Mouse (Mus musculus) embryonic facial prominence, embryonic 13.5 days (tissue): ENCODE measurements around the gene Sgta. TPM values are rescaled to one million over a fixed set of nuclear protein-coding genes. Genes with fewer than 3 reads are reported as not detected.

Experiments
- ATAC-seq: fragments of 200-750 bp; cut with Nextera tagmentation; 2 replicates; pipeline ENCODE4 v1.8.0; 2017; ENCODE audit warnings: low read depth; ENCODE audit not compliant: insufficient number of reproducible peaks, insufficient read depth, low FRiP score, low TSS enrichment
- H3K27ac ChIP-seq: fragments of 300-500 bp; sonication (generic); 2 replicates; pipeline ENCODE4 v1.5.1; 2015; ENCODE audit warnings: moderate library complexity, mild to moderate bottlenecking, inconsistent platforms
- H3K27me3 ChIP-seq: fragments of 300-500 bp; sonication (generic); 2 replicates; pipeline ENCODE4 v1.6.1; 2015; ENCODE audit warnings: mild to moderate bottlenecking, inconsistent platforms
- H3K36me3 ChIP-seq: fragments of 300-500 bp; sonication (generic); 2 replicates; pipeline ENCODE4 v1.6.1; 2015; ENCODE audit warnings: mild to moderate bottlenecking, inconsistent platforms
- H3K4me1 ChIP-seq: fragments of 300-500 bp; sonication (generic); 2 replicates; pipeline ENCODE4 v1.6.1; 2015; ENCODE audit warnings: inconsistent platforms
- H3K4me2 ChIP-seq: fragments of 300-500 bp; sonication (generic); 2 replicates; pipeline ENCODE4 v1.6.1; 2015; ENCODE audit warnings: moderate library complexity, mild to moderate bottlenecking, inconsistent platforms
- H3K4me3 ChIP-seq: fragments of 300-500 bp; sonication (generic); 2 replicates; pipeline ENCODE4 v1.5.1; 2015; ENCODE audit warnings: mild to moderate bottlenecking, inconsistent platforms
- H3K9ac ChIP-seq: fragments of 300-500 bp; sonication (generic); 2 replicates; pipeline ENCODE4 v1.6.1; 2015; ENCODE audit warnings: mild to moderate bottlenecking, inconsistent platforms
- H3K9me3 ChIP-seq: fragments of 300-500 bp; sonication (generic); 2 replicates; pipeline ENCODE4 v1.6.1; 2016; ENCODE audit warnings: inconsistent platforms
- WGBS: fragments of 180-500 bp; shearing (Covaris S2); methylation state at CpG from one replicate; pipeline ENCODE4 v1.1.7; 2015; ENCODE audit warnings: mixed read lengths; 5-methylcytosine and 5-hydroxymethylcytosine counted together
- polyA plus RNA-seq: library from polyadenylated mRNA; unstranded; fragments of >200 nt; fragmentation: Nextera tagmentation; extraction: Ambion mirVana; gene quantifications from 2 replicates; pipeline ENCODE4 v1.2.1, GENCODE M21; 2015

The Sgta gene
- polyA plus RNA-seq, 1 experiment from 2014 or later: 218 TPM

DNA sequence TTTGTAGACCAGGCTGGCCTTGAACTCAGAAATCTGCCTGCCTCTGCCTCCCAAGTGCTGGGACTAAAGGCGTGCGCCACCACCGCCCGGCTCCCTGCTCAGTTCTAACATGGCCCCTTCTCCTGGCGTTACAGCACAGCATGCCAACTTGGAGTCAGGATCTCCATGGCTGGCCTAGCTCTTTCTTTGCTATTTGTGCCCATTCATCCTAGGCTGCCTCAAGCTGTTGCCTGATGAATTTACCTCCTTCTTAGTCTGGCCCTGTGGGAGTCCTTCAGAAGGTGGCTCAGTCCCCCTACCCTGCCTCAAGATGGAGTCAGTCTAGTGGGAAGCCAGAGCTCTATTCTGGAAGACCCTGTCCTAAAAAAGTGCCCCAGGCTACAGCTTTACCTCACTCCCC lies 33.1 kb downstream of the Sgta start:
- Histone ChIP-seq H3K27ac (no peak overlapping the region), H3K27me3 (peaks cover 45% of the 10 kb centered on the region), H3K4me1 (peaks cover 3% of the 10 kb centered on the region; the same call in 1 of the 2 replicates), H3K4me2 (no peak overlapping the region), H3K36me3 (peaks cover 23% of the 10 kb centered on the region), H3K9me3 (peaks cover 4% of the 10 kb centered on the region; the same call in 1 of the 2 replicates), H3K9ac (no peak overlapping the region), H3K4me3 (no peak overlapping the region)
- 92% methylated on average over 5 of the region's 5 CpGs for WGBS
- ATAC-seq: no peak

DNA sequence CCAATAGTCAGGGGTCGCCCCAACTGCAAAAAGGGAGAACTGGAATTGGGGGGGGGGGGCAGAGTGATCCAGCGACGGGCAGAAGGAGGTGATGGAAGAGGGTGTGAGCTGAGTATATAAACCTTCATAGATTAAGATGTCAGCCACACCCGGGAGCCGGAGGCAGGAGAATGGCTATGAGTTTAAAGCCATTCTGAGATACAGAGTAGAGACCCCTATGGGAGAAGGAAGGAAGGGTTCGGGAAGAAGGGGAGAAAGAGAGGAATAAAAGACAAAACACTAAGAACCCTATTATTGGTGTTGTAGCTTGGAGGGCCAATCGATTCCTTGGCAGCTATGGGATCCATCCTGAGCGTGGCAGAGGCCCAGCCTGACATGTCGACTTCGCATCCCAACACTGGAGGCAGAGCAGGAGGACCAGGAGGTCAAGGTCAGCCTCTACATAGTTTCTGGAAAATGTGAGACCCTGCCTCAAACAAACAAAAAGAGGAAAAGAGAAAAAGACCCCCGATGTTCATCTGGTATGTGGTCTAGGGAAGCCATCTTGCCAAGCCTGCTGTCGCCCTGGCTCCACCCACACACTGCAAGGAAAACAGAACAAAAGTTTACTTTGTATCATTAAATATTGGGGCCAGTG lies 34.2 kb downstream of the Sgta start, which contains the start of gene Diras1:
Gene Diras1 (minus strand): TSS at position 24 of the 637 bp plus-strand sequence.
- H3K9ac ChIP-seq: peak within 1 kb of the TSS; percentile 36; the same call in 1 of the 2 replicates
- no peak within 1 kb of the TSS for H3K27ac ChIP-seq
- peaks cover 14% of the 10 kb centered on the region for H3K36me3 ChIP-seq
- H3K4me2 ChIP-seq: peak within 1 kb of the TSS; percentile 61
- no peak for ATAC-seq
- peaks cover 3% of the 10 kb centered on the region; the same call in 1 of the 2 replicates for H3K4me1 ChIP-seq
- peaks cover 4% of the 10 kb centered on the region; the same call in 1 of the 2 replicates for H3K9me3 ChIP-seq
- 48% methylated on average over 12 of the region's 12 CpGs for WGBS
- H3K4me3 ChIP-seq: peak within 1 kb of the TSS; percentile 37
- H3K27me3 ChIP-seq: peaks cover 56% of the 10 kb centered on the region

DNA sequence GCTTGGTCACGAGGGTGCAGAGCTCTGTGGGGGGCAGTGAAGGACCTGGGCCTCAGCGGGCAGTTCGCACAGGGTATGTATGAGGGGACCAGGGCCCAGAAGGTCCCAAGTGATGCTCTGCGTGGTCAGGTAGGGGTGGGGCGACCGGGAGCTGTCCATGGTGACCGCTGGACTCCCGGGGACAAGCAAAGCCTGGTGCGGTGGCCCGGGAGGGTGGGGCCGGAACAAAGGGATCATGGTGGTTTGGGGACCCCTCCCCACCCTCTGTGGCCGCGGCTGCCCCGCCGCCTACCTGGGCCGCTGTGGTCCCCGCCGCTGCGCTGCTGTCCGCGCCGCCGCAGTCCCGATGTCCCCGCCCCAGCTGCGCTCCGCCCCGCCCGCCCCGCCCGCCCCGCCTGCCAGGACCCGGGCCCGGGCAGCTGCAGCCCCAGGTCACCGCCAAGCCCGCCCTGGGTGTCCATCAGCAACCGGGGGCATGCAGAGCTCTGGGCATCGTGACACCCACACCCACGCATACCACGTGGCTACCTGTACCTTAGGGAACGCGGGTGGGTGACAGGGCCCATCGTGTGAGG lies 34.8 kb downstream of the Sgta start:
- Histone ChIP-seq H3K9me3 (peaks cover 4% of the 10 kb centered on the region; the same call in 1 of the 2 replicates), H3K36me3 (peaks cover 7% of the 10 kb centered on the region; the same call in 1 of the 2 replicates), H3K9ac (peak overlapping the region; percentile 36; the same call in 1 of the 2 replicates), H3K4me1 (peaks cover 3% of the 10 kb centered on the region; the same call in 1 of the 2 replicates), H3K4me2 (peak overlapping the region; percentile 61), H3K4me3 (peak overlapping the region; percentile 37), H3K27ac (no peak overlapping the region), H3K27me3 (peaks cover 61% of the 10 kb centered on the region)
- no peak for ATAC-seq
- WGBS: 2% methylated on average over 43 of the region's 43 CpGs

DNA sequence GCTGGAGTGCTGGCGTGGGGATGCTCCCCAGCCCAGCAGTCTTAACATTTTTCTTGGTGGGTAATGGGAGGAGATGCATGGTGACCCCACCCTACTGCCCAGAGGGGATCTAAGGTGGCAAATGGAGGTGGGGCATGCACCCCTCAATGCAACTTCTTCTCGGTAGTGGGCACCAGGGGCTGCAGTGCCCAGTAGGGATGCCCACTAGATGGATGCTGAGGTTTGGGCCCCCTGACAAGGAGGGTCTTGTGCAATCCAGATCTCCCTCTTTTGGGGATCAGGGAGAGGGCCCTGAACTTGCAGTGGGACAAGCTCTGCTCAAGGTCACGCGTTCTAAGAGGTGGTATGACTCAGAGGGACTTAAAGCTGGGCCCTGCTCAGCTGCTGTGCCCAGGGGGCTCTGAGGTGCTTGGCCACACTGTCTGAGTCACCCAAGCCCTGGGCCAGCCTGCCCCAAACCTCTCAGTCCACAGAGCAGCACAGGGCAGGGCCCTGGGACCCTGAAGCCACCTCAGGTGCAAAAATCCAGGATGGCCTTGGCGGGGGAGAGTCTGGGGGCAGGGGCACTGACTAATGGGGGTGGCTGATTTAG lies 35.5 kb downstream of the Sgta start:
- Histone ChIP-seq H3K27ac (no peak overlapping the region), H3K4me2 (no peak overlapping the region), H3K4me3 (peak overlapping the region; percentile 37; the same call in 1 of the 2 replicates), H3K27me3 (peaks cover 61% of the 10 kb centered on the region), H3K4me1 (peaks cover 3% of the 10 kb centered on the region; the same call in 1 of the 2 replicates), H3K9ac (no peak overlapping the region), H3K36me3 (0 out of 2 replicates have a peak, but pooled peaks cover under 1% of the 10 kb centered on the region), H3K9me3 (peaks cover 4% of the 10 kb centered on the region; the same call in 1 of the 2 replicates)
- WGBS: 64% methylated on average over 5 of the region's 5 CpGs
- ATAC-seq: no peak

GRCm38 (mm10) chr10:81022744-81023143 lies 37.2 kb downstream of the Sgta start:
- peaks cover 61% of the 10 kb centered on the region for H3K27me3 ChIP-seq
- H3K9ac ChIP-seq: no peak overlapping the region
- peaks cover 3% of the 10 kb centered on the region; the same call in 1 of the 2 replicates for H3K4me1 ChIP-seq
- peaks cover 4% of the 10 kb centered on the region; the same call in 1 of the 2 replicates for H3K9me3 ChIP-seq
- WGBS: 69% methylated on average over 8 of the region's 8 CpGs
- H3K4me3 ChIP-seq: no peak overlapping the region
- no peak overlapping the region for H3K4me2 ChIP-seq
- ATAC-seq: no peak
- H3K27ac ChIP-seq: no peak overlapping the region
- H3K36me3 ChIP-seq: no peaks in the 10 kb centered on the region

DNA sequence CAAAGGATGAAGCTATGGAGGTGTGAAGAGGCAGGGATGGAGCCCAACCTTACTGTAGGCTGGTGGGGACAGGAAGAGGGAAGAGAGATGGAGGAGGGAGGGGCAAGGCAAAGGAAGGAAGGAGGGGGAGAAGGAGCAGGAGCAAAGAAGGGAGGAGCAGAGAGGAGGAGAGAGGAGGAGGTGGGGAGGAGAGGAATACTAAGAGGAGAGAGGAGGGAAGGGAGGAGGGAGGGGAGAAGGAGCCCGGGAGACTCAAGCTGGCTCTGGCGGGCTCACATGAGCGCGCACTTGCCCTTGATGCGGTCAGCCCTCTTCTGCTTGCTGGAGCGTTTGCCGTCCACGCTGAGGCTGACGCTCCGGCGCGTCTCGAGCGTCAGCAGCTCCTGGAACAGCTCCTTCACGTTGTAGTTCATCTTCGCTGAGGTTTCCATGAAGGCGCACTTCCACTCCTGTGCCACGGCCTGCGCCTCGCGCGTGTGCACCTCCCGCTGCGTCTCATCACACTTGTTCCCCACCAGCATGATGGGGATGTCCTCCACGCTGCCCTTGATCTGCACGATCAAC lies 38.4 kb downstream of the Sgta start:
- Histone ChIP-seq H3K4me2 (peak overlapping the region; percentile 38), H3K9ac (0 out of 2 replicates have a peak overlapping the region, but pooled peaks have one; percentile 16), H3K36me3 (no peaks in the 10 kb centered on the region), H3K4me1 (peaks cover 3% of the 10 kb centered on the region; the same call in 1 of the 2 replicates), H3K27ac (no peak overlapping the region), H3K4me3 (no peak overlapping the region), H3K27me3 (peaks cover 61% of the 10 kb centered on the region), H3K9me3 (peaks cover 4% of the 10 kb centered on the region; the same call in 1 of the 2 replicates)
- ATAC-seq: no peak
- WGBS: 10% methylated on average over 26 of the region's 26 CpGs

DNA sequence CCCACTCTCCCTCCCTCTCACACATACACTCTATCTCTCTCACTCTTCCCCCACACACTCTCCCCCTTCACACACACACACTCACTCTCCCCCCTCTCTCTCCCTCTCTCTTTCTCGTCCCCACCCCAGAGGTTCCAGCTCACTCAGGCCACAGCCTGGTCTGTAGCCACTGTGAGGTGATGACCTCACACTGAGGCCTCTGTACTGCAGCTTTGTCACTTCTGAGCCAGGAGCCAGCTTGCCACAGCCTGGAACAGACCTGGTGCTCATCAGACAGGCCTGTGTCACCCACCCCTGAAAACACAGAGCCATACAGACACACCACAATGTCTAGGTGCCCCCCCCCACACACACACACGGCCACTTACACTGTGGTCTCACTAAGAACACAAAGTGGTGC lies 39.8 kb downstream of the Sgta start:
- 56% methylated on average over 2 of the region's 2 CpGs for WGBS
- no peaks in the 10 kb centered on the region for H3K36me3 ChIP-seq
- H3K27ac ChIP-seq: no peak overlapping the region
- peaks cover 4% of the 10 kb centered on the region; the same call in 1 of the 2 replicates for H3K9me3 ChIP-seq
- peaks cover 47% of the 10 kb centered on the region for H3K27me3 ChIP-seq
- H3K4me3 ChIP-seq: no peak overlapping the region
- no peak overlapping the region for H3K9ac ChIP-seq
- peaks cover under 1% of the 10 kb centered on the region; the same call in 1 of the 2 replicates for H3K4me1 ChIP-seq
- no peak overlapping the region for H3K4me2 ChIP-seq
- ATAC-seq: no peak

DNA sequence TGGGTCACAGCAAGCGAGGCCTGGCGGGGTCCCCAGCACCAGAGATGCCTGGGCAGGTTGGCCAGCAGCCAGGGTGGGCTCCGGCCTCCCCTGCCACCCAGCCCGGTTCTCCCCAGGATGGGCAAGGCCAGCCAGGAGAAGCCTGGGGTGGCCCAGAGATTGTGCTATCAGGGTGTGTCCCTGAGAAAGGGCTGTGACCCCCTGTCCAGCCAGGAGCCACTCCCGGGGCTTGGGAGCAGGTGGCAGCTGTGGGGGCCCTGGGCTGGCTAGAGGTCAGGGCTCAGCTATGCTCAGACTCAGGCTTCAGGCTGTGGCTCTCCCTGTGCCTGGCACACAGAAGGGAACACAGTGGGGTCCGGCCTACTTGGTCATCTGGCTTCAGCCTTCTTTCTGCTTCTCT lies 40.3 kb downstream of the Sgta start:
- H3K9ac ChIP-seq: no peak overlapping the region
- H3K27ac ChIP-seq: no peak overlapping the region
- 68% methylated on average over 6 of the region's 6 CpGs for WGBS

GRCm38 (mm10) chr10:81018326-81018725 lies 41.7 kb downstream of the Sgta start:
- peaks cover 28% of the 10 kb centered on the region for H3K27me3 ChIP-seq
- H3K4me1 ChIP-seq: peaks cover 9% of the 10 kb centered on the region
- H3K27ac ChIP-seq: no peak overlapping the region
- no peak overlapping the region for H3K4me2 ChIP-seq
- no peak overlapping the region for H3K4me3 ChIP-seq
- no peak overlapping the region for H3K9ac ChIP-seq
- no peak for ATAC-seq
- H3K9me3 ChIP-seq: peaks cover 4% of the 10 kb centered on the region; the same call in 1 of the 2 replicates
- 41% methylated on average over 10 of the region's 10 CpGs for WGBS
- no peaks in the 10 kb centered on the region for H3K36me3 ChIP-seq

More for the DNA sequence above, 40.3 kb downstream of the Sgta start:
- peaks cover 4% of the 10 kb centered on the region; the same call in 1 of the 2 replicates for H3K9me3 ChIP-seq
- peaks cover 42% of the 10 kb centered on the region for H3K27me3 ChIP-seq
- no peaks in the 10 kb centered on the region for H3K36me3 ChIP-seq
- no peak overlapping the region for H3K4me3 ChIP-seq
- ATAC-seq: no peak
- H3K4me1 ChIP-seq: peaks cover 2% of the 10 kb centered on the region; the same call in 1 of the 2 replicates
- no peak overlapping the region for H3K4me2 ChIP-seq

GRCm38 (mm10) chr10:81016645-81017044 lies 43.3 kb downstream of the Sgta start:
- H3K9ac ChIP-seq: no peak overlapping the region
- no peaks in the 10 kb centered on the region for H3K9me3 ChIP-seq
- no peak overlapping the region for H3K4me3 ChIP-seq
- H3K27ac ChIP-seq: no peak overlapping the region
- peaks cover 13% of the 10 kb centered on the region for H3K27me3 ChIP-seq
- 9% methylated on average over 7 of the region's 7 CpGs for WGBS
- peaks cover 9% of the 10 kb centered on the region for H3K4me1 ChIP-seq
- no peak for ATAC-seq
- no peak overlapping the region for H3K4me2 ChIP-seq
- H3K36me3 ChIP-seq: no peaks in the 10 kb centered on the region

DNA sequence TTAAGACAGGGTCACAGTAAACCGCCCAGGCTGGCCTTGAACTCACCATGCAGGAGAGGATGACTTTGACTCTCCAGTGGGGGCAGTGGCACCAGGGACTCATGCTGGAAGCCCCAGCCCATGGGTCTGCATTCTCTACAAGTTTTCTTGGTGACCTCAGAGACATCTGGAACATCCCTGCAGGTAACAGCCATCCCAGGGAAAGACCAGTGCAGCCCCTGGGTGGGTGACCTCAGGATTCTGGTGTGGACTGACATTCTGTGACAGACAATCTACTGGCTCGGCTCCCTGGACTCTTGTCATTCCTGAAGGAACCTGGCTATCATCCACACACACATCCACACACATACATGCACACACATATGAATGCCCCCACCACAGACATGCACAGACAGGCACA lies 44.3 kb downstream of the Sgta start:
- peak overlapping the region; percentile 72; the same call in 1 of the 2 replicates for H3K4me2 ChIP-seq
- no peak overlapping the region for H3K9ac ChIP-seq
- H3K27ac ChIP-seq: no peak overlapping the region
- ATAC-seq: no peak
- H3K4me3 ChIP-seq: no peak overlapping the region
- no peaks in the 10 kb centered on the region for H3K9me3 ChIP-seq
- peaks cover 3% of the 10 kb centered on the region; the same call in 1 of the 2 replicates for H3K27me3 ChIP-seq
- H3K36me3 ChIP-seq: no peaks in the 10 kb centered on the region
- 88% methylated on average over 2 of the region's 2 CpGs for WGBS
- H3K4me1 ChIP-seq: peaks cover 9% of the 10 kb centered on the region
